Mouse (Mus musculus): ENCODE results near the gene Eloa.

GRCm38 (mm10) chr4:135987714-135988113 lies 33.8 kb downstream of the Eloa start:
- no peak for TF ChIP-seq GATA1 (IDR thresholded peaks at IDR 0.05; ENCODE audit: low read length)
- TF ChIP-seq TAL1 (IDR thresholded peaks at IDR 0.05; ENCODE audit: low read length), result no peak

Data from erythroblast, embryonic 14.5 days (primary cell).